Mouse (Mus musculus) thymus, postnatal 0 days (tissue): Measurements from ENCODE around the gene Rnf113a2. TPM values are rescaled to one million over a fixed set of nuclear protein-coding genes. Genes with fewer than 3 reads are reported as not detected.

ENCODE experiments used
- polyA plus RNA-seq: library from polyadenylated mRNA; unstranded; fragments of >200 nt; fragmentation: Nextera tagmentation; extraction: Ambion mirVana; gene quantifications from 2 replicates; pipeline ENCODE4 v1.2.1, GENCODE M21; 2015

The Rnf113a2 gene
- polyA plus RNA-seq, 1 experiment from 2014 or later: 48.9 TPM

Other genes with a start within 250 kb of the Rnf113a2 start
- gene Elmsan1, start 198.3 kb upstream of the Rnf113a2 start, polyA plus RNA-seq: 5.1 and 6.3 TPM in 2 replicates
- gene Ptgr2, start 132.0 kb upstream of the Rnf113a2 start, polyA plus RNA-seq: 34.7 and 35.7 TPM in 2 replicates
- gene Zfp410, start 100.3 kb upstream of the Rnf113a2 start, polyA plus RNA-seq: 87.5 and 93.0 TPM in 2 replicates
- 30.3 and 36.6 TPM in 2 replicates for gene Coq6, start 55.5 kb upstream of the Rnf113a2 start, polyA plus RNA-seq
- 1.1 and 1.2 TPM in 2 replicates for gene Fam161b, start 55.4 kb upstream of the Rnf113a2 start, polyA plus RNA-seq
- gene Entpd5, start 8.2 kb upstream of the Rnf113a2 start, polyA plus RNA-seq: 50.0 and 52.7 TPM in 2 replicates
- gene Bbof1, start 8.1 kb upstream of the Rnf113a2 start, polyA plus RNA-seq: 1.7 and 2.8 TPM in 2 replicates
- 16.0 and 17.3 TPM in 2 replicates for gene Aldh6a1, start 33.8 kb downstream of the Rnf113a2 start, polyA plus RNA-seq
- 22.3 and 24.2 TPM in 2 replicates for gene Lin52, start 34.2 kb downstream of the Rnf113a2 start, polyA plus RNA-seq
- 0.27 and 0.35 TPM in 2 replicates for gene Vsx2, start 152.6 kb downstream of the Rnf113a2 start, polyA plus RNA-seq
- gene Abcd4, start 200.2 kb downstream of the Rnf113a2 start, polyA plus RNA-seq: 7.4 and 10.0 TPM in 2 replicates
- 0.15 and 0.17 TPM in 2 replicates for gene Vrtn, start 223.8 kb downstream of the Rnf113a2 start, polyA plus RNA-seq